Mouse (Mus musculus) fibroblast of lung, adult 2 months (primary cell): ENCODE results near the gene Zfand4.
"Not testable (repeated sequence)": the region's sequence is repeated elsewhere in the genome, so short reads cannot be mapped to it uniquely, and the experiment has no call there.

Experiments
- DNase-seq: peaks from one replicate; pipeline ENCODE4 v3.0.0-alpha.2; 2011; ENCODE audit warnings: low read depth

The Zfand4 gene

DNA sequence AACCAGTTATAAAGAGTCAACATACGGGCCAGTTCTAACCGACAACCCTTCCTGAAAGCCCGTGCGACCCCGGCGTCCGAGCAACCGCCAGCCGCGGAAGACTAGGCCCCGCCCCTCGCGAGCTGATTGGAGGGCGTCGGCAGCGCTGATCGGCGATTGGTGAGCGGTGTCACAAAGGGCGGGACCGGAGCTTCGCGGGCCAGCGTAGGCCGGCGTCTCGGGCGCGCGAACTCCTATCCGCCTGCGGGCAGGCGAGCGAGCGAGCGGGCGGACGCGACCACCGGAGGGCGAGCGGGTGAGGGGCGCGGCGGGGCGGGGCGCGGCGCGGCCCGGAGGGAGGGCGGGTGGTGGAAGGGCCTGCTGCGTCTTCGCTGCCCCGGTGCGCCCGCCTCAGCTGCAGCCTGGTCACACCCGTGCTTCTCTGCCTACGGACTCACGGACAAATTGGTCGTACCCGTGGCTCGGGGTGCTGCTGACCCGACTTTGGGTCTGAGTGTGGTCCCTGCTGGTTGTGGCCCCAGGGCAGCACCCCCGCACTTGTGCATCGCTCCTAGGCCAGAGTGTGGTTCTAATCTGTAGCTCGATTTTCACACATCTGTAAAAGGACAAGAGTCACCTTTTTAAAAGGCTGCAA lies at the start of gene Zfand4:
TSS of gene Zfand4 (plus strand) at position 205 of the 634 bp plus-strand sequence.
- peak; percentile 42 for DNase-seq

DNA sequence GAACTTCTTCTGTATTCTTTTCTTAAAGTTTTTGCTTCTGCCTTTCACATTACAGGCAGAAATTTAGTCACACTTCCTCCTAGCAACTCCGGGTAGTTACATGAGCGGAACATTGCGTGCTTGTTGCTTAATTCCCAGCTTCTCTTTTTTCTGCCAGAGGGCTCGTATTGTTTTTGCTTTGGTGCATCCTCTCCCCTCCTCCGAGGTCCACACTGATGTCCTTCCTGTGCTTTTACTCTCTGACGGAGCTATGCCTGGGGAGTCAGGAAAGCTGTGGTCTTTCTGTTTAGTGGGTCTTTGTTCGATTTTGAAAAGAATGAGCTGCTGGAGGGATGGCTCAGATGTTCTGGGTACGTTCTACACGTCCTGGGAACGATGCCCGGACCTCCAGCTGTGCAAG lies 36.3 kb upstream of the Zfand4 start:
- no peak for DNase-seq

GRCm38 (mm10) chr6:116228785-116229525 lies 35.1 kb upstream of the Zfand4 start:
- DNase-seq: peak; percentile 15

DNA sequence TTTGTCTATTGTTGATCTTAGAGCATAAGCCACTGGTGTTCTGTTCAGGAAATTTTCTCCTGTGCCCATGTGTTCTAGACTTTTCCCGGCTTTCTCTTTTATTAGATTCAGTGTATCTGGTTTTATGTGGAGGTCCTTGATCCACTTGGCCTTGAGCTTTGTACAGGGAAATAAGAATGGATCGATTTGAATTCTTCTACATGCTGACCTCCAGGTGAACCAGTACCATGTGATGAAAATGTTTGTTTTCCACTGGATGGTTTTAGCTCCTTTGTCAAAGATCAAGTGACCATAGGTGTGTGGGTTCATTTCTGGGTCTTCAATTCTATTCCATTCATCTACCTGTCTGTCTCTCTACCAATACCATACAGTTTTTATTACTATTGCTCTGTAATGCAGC lies 29.2 kb upstream of the Zfand4 start:
- not testable (repeated sequence) for DNase-seq

DNA sequence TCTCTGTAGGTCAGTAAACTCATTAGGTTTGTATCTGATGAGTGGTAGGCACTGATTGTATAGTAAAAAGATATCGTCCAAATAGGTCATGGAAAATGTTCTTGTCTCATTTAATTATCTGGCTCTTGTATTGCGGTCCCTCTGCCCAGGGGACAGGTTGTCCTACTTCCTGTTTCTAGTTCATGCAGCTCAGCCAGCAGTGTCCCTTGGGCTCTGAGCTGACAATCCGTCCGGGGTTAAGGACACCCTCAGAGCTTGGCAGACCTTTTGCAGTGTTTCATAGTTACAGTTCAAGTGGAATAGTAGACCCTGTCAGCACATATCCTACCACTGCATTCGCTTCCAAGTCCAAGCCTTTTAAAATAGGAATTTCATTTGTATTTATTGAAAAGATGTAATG lies 28.7 kb upstream of the Zfand4 start:
- no peak for DNase-seq

DNA sequence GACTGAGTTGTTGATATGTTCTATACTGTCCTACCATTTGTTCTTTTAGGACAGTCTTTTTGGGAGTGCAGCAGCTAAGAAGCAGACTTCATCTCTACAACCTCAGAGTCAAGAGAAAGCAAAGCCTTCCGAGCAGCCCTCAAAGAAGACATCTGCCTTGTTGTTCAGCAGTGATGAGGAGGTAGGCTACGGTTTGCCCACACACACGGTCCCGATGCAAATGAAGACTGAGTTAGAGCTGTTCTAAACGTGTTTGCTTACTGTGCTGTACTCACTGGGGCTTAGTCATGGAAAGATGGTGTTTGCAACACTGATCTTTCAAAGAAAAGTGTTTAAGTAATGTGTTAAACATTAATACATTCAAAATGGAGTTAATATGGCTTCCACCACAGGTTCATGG lies 25.9 kb upstream of the Zfand4 start:
- DNase-seq: no peak

- DNase-seq: no peak
These were observed 23.7 kb upstream of the Zfand4 start for GRCm38 (mm10) chr6:116240371-116240770.

- no peak for DNase-seq
These were observed 4.4 kb upstream of the Zfand4 start for GRCm38 (mm10) chr6:116259649-116260048.

- DNase-seq: no peak
These were observed 3.5 kb upstream of the Zfand4 start for GRCm38 (mm10) chr6:116260481-116260880.

GRCm38 (mm10) chr6:116262824-116263223 lies 1.2 kb upstream of the Zfand4 start:
- DNase-seq: no peak

GRCm38 (mm10) chr6:116264836-116265235 lies 814 bp downstream of the Zfand4 start:
- DNase-seq: no peak

DNA sequence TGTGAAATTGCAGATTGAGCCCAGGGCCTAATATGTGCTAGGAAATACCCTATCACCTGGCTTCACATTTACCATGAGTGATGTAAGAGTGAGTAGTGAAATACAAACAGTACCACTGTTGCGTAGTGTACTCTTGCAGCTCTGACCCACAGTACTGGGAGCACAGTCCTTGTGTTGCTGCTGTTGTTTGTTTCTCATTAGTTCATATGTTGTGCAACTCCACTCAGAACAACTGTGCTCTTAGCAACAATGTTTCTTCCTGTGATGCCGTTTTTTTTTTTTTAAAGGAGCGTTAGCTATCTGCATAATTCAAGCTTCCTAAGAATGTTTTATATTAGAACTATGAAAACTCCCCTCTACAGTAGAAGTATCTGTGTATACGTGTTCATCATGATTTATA lies 1.6 kb downstream of the Zfand4 start:
- DNase-seq: no peak

DNA sequence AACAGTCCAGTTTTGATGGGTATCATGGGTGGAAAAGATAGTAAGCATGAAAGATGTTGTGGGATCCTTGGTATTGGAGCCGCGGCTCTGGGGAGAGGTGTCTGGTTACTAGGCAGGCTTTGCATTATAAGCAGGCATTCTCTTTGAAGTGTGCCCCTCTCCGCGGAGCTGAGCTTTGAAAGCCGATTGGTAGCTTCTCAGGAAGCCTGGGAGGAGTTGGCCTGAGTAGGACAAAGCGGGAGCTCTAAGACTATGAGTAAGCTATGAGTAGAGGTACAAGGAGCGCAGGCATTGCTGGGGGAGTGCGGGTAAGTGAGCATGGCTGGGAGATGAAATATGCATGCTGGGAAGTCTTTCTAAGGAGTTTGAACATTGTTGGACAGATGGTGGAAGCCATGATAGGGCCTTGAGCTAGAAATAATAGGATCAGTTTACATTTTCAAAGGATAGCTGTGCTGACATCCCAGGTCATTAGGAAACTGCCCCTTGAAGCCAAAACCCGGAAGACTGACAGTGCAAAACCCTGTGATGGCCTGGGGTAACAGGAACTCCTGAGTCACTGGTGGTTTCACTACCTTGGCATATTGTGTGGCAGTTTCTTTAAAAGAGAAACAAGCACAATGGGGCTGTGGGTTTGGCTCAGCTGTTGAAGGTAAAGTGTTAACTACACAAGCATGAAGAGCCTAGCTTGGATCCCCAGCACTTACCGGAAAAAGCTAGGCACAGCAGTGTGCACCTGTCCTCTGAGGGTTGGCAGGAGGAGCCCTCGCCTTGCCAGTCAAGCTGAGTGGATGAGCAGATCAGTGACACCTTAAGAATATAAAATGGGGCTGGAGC lies 2.5 kb downstream of the Zfand4 start:
- DNase-seq: no peak

DNA sequence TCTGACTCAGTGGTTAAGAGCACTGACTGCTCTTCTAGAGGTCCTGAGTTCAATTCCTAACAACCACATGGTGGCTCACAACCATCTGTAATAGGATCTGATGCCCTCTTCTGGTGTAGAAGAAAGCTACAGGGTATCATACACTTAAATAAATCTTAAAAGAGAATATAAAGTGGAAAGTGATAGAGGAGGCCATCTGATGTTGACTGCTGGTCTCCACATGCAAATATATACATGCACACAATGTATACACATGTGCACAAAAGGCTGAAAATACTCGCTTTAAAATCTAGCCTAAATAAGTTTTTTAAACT lies 3.0 kb downstream of the Zfand4 start:
- no peak for DNase-seq

DNA sequence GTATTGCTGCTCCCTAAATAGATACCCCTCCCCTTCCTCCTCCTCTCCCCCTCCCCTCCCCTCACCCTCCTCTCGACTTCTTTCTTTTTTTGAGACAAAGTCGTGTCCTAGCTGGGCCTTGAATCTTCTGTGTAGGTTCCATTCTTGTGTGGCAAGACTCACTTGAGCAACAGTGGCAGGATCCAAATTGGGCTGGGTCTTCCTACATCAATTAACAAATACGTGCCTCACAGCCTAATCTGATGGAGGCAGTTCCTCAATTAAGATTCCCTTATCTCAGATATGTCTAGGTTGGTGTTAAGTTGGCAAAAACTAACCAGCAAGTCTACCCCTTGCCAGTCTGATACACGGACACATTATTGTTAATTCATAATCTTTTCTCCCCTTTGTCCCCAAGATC lies 11.7 kb downstream of the Zfand4 start:
- DNase-seq: no peak

DNA sequence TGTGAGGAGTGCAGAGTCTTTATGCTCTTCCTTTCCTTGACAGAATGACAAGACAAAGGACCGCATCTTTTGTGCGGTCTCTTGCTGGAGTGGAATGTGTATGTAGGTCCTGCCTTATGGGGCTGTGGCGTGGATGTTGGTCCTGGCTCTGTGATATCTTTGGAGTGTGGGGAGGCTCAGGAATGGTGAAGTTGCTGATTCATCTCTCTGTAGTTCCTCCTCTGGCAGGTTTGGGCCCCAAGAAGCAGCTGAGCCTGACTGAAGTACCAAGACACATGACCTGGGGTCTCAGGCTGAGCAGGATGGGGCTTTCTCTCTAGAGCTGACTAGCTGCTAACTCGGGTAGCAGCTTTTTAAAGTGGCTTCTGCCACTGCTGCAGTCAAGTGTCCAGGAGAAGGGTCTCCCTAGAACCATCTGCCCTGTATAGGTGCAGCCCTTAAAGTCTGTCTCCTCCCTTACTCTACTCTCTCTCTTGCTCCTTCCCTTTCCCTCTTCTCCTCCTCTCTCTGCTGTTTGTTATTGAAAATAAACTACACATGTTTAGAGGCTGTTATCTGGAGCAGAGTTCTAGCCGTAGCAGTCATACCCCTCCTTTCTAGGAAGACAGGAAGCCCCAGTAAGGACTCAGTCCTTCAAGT lies 14.8 kb downstream of the Zfand4 start:
- DNase-seq: no peak

DNA sequence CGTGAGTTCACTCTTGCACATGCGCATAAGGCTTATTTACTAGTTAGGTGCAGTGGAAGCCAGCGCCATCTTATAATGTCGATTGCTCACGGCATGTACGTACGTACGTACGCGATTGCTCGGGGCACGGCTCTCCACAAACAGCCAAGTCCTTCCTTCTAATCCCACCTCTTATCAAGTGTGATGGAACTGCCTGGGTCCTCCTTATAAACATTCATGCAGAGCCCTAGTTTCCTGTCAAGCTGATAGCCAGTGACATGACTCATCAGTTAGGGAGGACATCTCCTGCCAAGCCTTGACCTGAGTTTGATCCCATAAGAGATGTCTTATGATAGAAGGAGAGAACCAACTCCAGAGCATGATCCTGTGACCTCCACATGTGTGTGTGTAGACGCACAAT lies 17.0 kb downstream of the Zfand4 start:
- no peak for DNase-seq

DNA sequence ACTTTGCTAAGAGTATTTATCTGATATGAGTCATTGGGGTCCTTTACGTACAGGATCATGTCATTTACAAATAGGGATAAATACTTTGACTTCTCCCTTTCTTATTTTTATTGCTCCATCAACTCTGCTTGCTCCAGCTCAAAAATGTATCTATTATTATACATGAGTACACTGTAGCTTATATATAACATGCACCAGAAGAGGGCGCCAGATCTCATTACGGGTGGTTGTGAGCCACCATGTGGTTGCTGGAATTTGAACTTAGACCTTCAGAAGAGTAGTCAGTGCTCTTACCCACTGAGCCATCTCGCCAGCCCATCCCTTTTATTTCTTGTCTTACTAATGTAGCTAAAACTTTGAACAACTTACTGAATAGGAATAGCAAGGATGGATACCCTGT lies 18.5 kb downstream of the Zfand4 start:
- no peak for DNase-seq

- no peak for DNase-seq
These were observed 19.3 kb downstream of the Zfand4 start for GRCm38 (mm10) chr6:116283280-116283679.

- no peak for DNase-seq
These were observed 22.3 kb downstream of the Zfand4 start for GRCm38 (mm10) chr6:116286321-116286720.

DNA sequence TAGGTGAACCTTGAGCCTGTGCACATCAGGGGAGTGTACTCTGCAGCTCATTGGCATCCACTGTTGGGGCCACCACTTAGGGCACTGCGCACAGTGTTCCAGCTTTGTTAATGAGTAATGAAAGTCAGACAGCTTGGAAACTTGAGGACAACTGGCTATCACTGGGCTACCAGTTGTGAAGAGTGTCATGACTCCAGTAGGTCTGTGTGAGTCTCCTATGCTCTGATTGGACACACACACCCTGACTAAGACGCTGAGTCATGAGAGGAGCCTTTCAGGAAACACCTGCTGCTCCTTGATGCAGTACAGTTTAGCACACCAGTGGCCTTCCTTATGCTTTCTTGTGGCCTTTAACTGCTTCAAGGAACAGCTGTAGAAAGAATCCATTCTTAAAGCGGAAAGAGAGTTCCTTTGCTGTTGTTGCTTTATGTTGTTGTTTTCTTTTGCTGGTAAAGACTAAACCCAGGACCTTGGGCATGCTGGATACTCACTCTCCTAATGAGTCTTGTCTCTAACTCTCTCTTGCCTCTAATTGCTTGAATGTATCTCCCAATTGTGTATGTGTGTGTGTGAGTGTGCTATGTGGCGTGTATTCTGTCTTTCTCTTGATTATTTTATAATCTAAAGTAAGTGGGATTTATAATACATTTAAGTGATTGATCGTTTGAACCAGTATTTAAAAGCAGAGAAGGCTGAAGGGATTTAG lies 23.0 kb downstream of the Zfand4 start:
- DNase-seq: no peak

- DNase-seq: no peak
These were observed 47.4 kb downstream of the Zfand4 start for GRCm38 (mm10) chr6:116311411-116311810.
